Mouse (Mus musculus) intestine, embryonic 15.5 days (tissue): ENCODE results near the gene Il11. TPM values are rescaled to one million over a fixed set of nuclear protein-coding genes. Genes with fewer than 3 reads are reported as not detected.

Experiments used
- ATAC-seq: fragments of 200-750 bp; cut with Nextera tagmentation; 2 replicates; pipeline ENCODE4 v1.8.0; 2017; ENCODE audit warnings: moderate TSS enrichment, moderate library complexity
- H3K27ac ChIP-seq: fragments of 300-500 bp; sonication (generic); 2 replicates; pipeline ENCODE4 v1.5.1; 2015; ENCODE audit warnings: mild to moderate bottlenecking, inconsistent platforms
- H3K27me3 ChIP-seq: fragments of 300-500 bp; sonication (generic); replicated peaks from 2 replicates; pipeline ENCODE4 v1.6.1; 2015; ENCODE audit warnings: inconsistent platforms
- H3K36me3 ChIP-seq: fragments of 300-500 bp; sonication (generic); 2 replicates; pipeline ENCODE4 v1.6.1; 2015; ENCODE audit warnings: inconsistent platforms
- H3K4me1 ChIP-seq: fragments of 300-500 bp; sonication (generic); replicated peaks from 2 replicates; pipeline ENCODE4 v1.6.1; 2015; ENCODE audit warnings: inconsistent platforms
- H3K4me2 ChIP-seq: fragments of 300-500 bp; sonication (generic); replicated peaks from 2 replicates; pipeline ENCODE4 v1.6.1; 2015; ENCODE audit warnings: mild to moderate bottlenecking, inconsistent platforms
- H3K4me3 ChIP-seq: fragments of 300-500 bp; sonication (generic); replicated peaks from 2 replicates; pipeline ENCODE4 v1.5.1; 2015; ENCODE audit warnings: inconsistent platforms
- H3K9ac ChIP-seq: fragments of 300-500 bp; sonication (generic); 2 replicates; pipeline ENCODE4 v1.6.1; 2015; ENCODE audit warnings: inconsistent platforms
- H3K9me3 ChIP-seq: fragments of 300-500 bp; sonication (generic); 2 replicates; pipeline ENCODE4 v1.6.1; 2016; ENCODE audit warnings: inconsistent platforms
- WGBS: fragments of 180-500 bp; shearing (Covaris S2); methylation state at CpG from one replicate; pipeline ENCODE4 v1.1.7; 2015; 5-methylcytosine and 5-hydroxymethylcytosine counted together
- polyA plus RNA-seq: library from polyadenylated mRNA; unstranded; fragments of >200 nt; fragmentation: Nextera tagmentation; extraction: Ambion mirVana; gene quantifications from 2 replicates; pipeline ENCODE4 v1.2.1, GENCODE M21; 2015

Gene Il11
- polyA plus RNA-seq, 1 experiment from 2014 or later = 0.24 TPM

DNA sequence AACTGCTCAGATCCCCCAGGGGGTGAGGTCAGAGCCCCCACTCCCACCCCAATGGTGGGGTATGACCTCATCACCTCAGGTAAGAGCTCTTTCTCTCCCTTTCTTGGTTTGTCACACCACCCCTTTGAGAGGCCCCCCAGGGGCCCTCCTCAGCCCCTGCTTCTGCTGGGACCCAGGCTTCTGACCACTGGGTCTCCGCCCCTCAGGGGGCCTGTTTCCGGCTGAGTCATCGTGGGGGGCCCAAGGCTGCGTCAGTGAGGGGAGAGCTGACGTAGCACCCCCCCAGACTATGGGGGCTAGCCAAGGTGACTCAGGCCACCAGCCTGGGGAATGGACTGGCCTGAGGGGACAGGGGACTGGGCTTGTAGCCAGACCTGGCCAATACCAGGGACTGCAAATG lies 2.7 kb downstream of the Il11 start:
- peaks cover 40% of the 10 kb centered on the region for H3K27me3 ChIP-seq
- no peaks in the 10 kb centered on the region for H3K36me3 ChIP-seq
- no peak for ATAC-seq
- WGBS = 39% methylated on average over 5 of the region's 5 CpGs
- H3K9me3 ChIP-seq = no peaks in the 10 kb centered on the region
- peak overlapping the region; percentile 13; the same call in 1 of the 2 replicates for H3K9ac ChIP-seq
- peaks cover 20% of the 10 kb centered on the region for H3K4me1 ChIP-seq
- no peak overlapping the region for H3K27ac ChIP-seq
- no peak overlapping the region for H3K4me3 ChIP-seq
- H3K4me2 ChIP-seq = no peak overlapping the region

DNA sequence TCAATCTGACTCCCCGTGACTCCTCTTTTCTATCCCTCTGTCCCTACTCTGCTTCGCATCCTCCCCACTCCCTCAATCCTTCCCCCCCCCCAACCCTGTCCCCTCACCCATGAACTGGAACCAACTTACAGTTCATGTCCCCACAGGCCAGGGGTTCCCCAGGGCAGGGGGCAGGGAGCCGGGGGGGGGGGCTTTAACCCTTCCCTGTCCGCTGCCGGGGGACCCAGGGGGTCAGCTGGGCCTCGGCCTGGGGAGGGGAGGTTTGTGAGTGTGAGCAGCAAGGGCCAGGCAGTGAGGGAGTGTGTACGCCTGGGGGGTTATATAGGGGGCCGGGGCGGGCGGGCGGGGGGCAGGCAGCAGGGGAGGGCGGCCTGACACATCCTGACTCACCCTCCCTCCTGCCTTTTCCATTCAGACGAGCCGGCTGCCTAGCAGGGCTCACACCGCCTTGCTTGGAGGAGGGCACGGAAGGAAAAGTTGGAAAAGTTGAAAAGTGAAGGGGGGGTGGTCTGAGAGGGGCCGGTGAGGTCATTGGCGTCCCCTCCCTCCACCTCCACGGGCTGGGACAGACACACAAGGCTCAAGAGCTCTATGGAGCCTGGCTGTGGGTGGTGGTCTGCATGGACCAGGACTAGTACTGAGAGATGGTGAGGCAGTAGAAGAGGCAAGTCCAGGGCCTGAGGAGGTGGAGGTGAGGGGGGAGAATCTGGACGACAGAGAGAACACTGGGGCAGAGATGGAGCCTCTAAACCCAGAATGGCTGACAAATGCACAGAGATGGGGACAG lies 4.6 kb downstream of the Il11 start:
- no peak for ATAC-seq
- 7% methylated on average over 19 of the region's 20 CpGs for WGBS
- Histone ChIP-seq H3K36me3 (no peaks in the 10 kb centered on the region), H3K4me3 (no peak overlapping the region), H3K9ac (no peak overlapping the region), H3K9me3 (no peaks in the 10 kb centered on the region), H3K27ac (no peak overlapping the region), H3K4me2 (peak overlapping the region; percentile 63; the same call in 1 of the 2 replicates), H3K27me3 (peaks cover 40% of the 10 kb centered on the region), H3K4me1 (peaks cover 20% of the 10 kb centered on the region)

DNA sequence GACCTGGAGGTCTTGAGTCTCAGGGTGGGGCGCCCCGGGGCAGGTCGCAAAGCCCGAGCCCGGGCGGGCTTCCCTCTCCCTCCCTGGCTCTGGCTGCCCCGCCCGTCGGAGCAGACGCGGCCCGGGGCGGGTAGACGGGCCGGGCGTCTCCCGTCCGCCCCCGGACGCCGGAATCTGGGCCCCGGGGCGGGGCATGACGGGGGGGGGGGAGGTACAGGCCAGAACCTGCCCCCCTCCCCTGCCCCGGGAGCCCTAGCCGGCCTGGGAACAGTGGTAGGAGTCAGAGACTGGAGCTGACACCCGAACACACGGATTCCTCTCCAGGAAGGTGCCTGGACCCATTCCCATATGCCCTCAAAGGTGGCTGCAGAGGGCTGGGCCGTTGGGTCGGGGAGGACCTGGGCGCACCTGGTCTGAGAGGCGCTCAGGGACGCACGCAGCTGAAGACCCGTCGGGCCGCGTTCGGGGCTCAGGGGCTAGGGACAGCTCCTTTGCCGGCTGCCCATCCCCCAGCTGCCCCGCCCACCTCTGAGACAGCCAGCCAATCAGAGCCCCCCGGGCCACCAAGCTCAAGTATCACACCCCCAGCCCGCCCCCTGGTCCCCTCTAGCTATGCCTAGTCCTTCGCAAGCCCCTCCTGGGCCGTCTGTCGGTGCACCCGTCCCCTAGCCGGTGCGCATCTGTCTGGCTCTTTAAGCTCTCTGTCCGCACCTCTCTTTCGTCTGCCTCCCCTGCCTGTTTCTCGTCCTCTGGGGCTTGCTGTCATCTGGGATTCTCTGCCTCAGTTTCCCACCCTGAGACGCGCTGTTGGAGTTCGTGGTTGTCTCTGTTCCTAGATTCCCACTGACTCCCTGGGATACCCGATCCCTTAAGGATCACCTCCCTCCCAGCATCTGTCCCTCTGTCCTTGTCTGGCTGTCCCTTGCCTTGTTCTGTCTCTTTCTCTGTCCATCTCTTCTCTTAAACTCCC lies 5.5 kb downstream of the Il11 start:
- Histone ChIP-seq H3K4me1 (peaks cover 20% of the 10 kb centered on the region), H3K9me3 (no peaks in the 10 kb centered on the region), H3K4me2 (peak overlapping the region; percentile 63), H3K27ac (no peak overlapping the region), H3K9ac (peak overlapping the region; percentile 33; the same call in 1 of the 2 replicates), H3K4me3 (peak overlapping the region; percentile 36), H3K27me3 (peaks cover 40% of the 10 kb centered on the region), H3K36me3 (no peaks in the 10 kb centered on the region)
- peak; percentile 69 for ATAC-seq
- WGBS = 1% methylated on average over 51 of the region's 56 CpGs

DNA sequence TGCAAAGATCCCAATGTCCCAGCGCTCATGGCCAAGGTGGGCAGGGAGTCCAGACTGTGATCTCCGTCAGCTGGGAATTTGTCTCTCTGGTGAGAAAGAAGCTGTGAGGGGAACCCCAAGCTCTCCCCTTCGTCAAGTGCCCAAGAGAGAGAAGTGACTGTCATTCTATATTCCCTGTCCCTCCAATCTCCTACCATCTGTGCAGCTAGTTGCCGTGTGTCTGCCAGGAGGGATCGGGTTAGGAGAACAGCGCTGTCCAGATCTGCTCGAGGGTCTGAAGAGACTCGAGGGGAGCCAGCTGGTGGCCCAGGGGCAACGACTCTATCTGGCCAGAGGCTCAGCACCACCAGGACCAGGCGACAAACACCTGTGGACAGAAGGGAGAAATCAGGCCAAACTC lies 6.5 kb downstream of the Il11 start:
- no peak for ATAC-seq
- H3K4me1 ChIP-seq = peaks cover 17% of the 10 kb centered on the region
- no peak overlapping the region for H3K4me3 ChIP-seq
- H3K4me2 ChIP-seq = no peak overlapping the region
- H3K27me3 ChIP-seq = peaks cover 40% of the 10 kb centered on the region
- WGBS = 55% methylated on average over 10 of the region's 10 CpGs
- no peak overlapping the region for H3K27ac ChIP-seq
- H3K9ac ChIP-seq = no peak overlapping the region
- H3K36me3 ChIP-seq = no peaks in the 10 kb centered on the region
- no peaks in the 10 kb centered on the region for H3K9me3 ChIP-seq

DNA sequence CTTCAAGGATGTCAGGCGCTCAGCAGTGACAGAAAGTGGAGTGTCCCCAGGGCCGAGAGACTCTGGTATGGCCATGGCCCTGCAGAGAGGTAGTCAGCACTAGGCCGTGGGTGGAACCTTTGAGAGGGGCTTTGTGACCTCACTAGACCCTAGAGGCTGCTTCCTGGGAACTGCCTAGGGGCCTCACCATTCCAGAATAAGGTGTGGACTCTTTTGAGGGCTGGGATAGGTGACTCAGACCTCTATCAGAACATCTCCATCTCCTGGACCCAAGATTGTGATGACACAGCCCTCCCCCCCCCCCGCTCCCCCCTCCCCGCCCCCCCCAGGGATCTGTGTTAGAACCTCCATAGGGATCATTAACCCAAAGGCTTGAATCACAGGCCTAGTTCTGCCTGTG lies 11.5 kb downstream of the Il11 start, which contains the start of gene Fam71e2:
Gene Fam71e2, minus strand, starts transcription at position 101 of the 400 bp plus-strand sequence.
- ATAC-seq = no peak
- H3K27ac ChIP-seq = no peak within 1 kb of the TSS
- no peak within 1 kb of the TSS for H3K4me3 ChIP-seq
- no peaks in the 10 kb centered on the region for H3K9me3 ChIP-seq
- no peaks in the 10 kb centered on the region for H3K4me1 ChIP-seq
- H3K27me3 ChIP-seq = peaks cover 11% of the 10 kb centered on the region
- H3K9ac ChIP-seq = no peak within 1 kb of the TSS
- no peaks in the 10 kb centered on the region for H3K36me3 ChIP-seq
- 67% methylated on average over 3 of the region's 5 CpGs for WGBS
- no peak within 1 kb of the TSS for H3K4me2 ChIP-seq

DNA sequence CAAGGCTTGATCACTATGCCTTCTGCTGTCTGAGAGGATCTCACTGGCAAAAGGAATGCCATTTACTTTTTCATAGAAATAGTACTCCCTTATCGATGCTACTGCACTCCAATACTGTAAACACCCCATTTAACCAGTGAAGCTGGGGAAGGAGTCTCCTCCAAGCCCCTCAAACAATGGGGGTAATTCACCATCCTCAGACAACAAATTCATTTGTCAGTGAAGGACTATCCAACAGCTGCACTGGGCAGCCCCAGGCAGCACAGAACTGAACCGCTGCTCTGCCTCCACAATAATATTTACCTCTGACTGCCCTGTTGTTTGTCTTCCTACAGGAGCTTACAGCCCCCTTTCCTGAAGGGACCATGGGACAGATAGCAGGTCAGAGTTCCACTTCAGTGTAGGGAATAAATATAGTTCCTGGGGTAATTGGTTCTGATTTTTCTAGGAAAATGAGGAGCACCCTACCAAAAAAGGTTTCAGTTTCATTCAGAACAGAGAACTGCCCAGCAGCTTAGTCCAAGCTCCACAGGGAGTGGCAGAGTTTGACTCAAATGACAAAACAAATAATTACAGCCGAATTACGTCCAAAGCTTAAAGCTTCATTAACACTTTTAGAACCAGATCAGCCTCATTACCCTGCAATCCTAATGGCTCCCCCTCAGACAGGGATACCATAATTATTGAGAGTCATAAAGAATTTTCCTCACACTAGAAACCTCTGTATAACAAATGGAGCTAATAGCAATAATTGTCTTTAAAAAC lies 17.5 kb downstream of the Il11 start:
- WGBS = 8% methylated on average over 4 of the region's 4 CpGs
- Histone ChIP-seq H3K9me3 (no peaks in the 10 kb centered on the region), H3K27me3 (no peaks in the 10 kb centered on the region), H3K4me3 (no peak overlapping the region), H3K9ac (no peak overlapping the region), H3K36me3 (no peaks in the 10 kb centered on the region), H3K27ac (no peak overlapping the region), H3K4me1 (no peaks in the 10 kb centered on the region), H3K4me2 (no peak overlapping the region)
- no peak for ATAC-seq

DNA sequence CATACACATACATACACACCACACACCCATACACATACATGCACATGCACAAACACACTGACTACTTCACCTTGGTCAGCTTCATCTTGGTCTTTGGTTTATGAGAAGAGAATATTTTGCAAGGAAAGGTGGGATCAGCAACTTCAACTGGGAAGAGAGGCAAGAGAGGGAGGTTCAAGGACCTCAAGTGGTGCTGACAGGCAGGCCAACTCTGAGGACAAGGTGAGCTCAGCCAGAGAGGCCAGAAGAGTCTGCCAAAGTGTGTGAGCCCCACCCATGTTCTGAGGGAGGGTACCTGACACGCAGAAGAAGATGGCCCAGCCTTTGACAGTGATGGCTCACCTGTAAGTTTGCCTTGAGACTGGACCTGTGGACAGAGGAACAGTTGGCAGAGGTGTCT lies 23.0 kb downstream of the Il11 start:
- Histone ChIP-seq H3K9me3 (no peaks in the 10 kb centered on the region), H3K27ac (no peak overlapping the region), H3K36me3 (no peaks in the 10 kb centered on the region), H3K9ac (no peak overlapping the region), H3K4me2 (no peak overlapping the region), H3K27me3 (no peaks in the 10 kb centered on the region), H3K4me3 (no peak overlapping the region), H3K4me1 (no peaks in the 10 kb centered on the region)
- 29% methylated on average over 1 of the region's 1 CpGs for WGBS
- ATAC-seq = no peak

DNA sequence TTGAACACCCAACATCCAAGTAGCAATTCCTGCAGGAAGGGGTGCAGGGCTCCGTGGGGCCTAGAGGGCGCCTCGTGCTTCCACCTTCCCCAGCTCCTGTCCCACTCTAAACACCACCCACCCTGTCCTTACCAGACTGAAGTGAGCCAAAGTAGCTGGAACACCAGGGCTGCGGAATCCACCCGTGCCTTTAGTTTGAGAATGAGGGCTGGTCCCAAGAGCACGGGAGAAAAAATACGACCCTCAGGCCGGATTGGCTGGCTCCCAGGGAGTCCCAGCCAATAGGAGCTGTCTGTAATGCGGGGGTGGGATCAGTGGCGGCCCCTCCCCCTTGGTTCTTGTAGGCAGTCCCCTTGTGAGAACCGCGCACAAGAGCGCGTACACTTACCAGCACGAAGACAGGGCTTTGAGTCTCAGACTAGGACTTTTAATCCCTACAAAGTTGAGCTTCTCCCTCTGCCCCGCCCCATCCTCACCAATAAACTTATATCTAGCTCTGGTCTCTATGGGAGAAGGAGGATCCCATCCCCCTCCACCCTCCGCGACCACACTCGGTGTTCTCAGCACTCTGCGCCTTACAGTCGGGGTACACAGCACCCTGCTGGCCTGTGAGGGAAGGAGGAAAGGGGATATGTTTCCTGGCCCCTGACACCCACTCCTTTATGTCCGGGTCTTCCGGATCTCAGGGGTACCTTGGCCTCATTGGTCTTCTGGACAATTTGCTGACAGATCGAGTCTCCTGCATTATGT lies 29.7 kb downstream of the Il11 start, which contains the start of gene Cox6b2:
Gene Cox6b2, minus strand, starts transcription at position 274 of the 750 bp plus-strand sequence.
- Histone ChIP-seq H3K27ac (peak within 1 kb of the TSS; percentile 48; the same call in 1 of the 2 replicates), H3K4me3 (peak within 1 kb of the TSS; percentile 40), H3K36me3 (0 out of 2 replicates have a peak, but pooled peaks cover 2% of the 10 kb centered on the region), H3K4me1 (peaks cover 14% of the 10 kb centered on the region), H3K27me3 (no peaks in the 10 kb centered on the region), H3K9me3 (no peaks in the 10 kb centered on the region), H3K4me2 (peak within 1 kb of the TSS; percentile 75), H3K9ac (peak within 1 kb of the TSS; percentile 41)
- 2% methylated on average over 24 of the region's 24 CpGs for WGBS
- peak; percentile 94 for ATAC-seq

DNA sequence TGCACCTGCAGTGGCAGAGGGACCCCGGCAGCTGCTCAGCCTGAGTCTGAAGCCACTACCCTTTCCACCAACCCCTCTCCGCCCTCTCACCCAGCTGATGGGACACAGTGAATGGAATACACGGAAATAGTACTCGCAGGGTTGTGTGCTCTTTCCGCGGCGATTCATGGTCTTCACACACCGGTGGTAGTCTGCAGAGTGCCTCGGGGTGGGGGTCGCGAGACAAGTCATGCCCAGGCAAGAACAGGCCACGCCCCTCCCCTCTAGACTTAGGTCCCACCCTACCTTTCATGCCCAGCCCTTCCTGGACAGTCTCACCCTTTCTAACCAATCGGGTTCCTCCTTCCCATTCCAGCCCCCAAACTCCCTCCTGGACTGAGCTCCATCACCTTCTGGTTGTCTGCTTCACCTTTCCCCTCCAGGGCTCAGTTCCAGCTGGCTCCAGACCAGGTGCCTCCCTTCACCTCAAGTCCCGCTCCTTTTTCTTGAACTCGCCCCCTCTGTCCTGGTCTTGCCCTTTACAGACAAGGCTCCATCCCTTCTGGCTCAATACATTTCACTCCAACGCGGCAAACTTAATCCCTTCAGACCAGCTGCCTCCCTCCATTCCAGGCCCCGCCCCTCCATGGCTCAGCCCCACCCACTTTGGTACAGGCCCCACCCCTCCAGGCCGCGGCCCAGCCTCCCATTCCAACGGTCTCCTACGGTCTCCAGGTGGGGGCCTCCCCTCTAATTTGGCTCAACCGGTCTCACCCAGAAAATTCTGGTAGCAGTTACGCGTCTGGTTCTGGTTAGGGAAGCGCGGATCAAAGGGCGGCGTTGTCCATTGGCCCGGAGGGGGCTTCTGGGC lies 30.5 kb downstream of the Il11 start:
- 3% methylated on average over 30 of the region's 30 CpGs for WGBS

DNA sequence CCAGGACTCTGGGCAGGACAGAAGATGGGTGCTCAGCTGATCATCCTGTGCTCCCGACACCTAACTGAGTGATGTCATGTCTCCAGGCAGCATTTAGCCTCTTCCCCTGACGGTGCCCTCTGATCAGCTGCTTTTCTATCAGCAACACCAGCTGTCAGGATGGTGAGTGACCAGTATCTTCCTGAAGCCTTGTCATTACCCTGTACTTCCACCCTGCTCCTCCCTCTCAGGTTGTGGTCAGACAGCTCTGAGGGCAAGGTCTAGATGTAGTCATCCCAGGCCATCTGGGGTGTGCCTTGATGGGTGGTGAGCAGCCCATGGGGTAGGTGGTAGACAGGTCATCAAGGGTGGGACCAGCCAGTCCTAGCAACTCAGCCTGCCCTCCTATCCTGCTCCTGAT lies 33.5 kb downstream of the Il11 start:
- Histone ChIP-seq H3K9ac (no peak overlapping the region), H3K4me2 (no peak overlapping the region), H3K36me3 (peaks cover 17% of the 10 kb centered on the region; the same call in 1 of the 2 replicates), H3K9me3 (no peaks in the 10 kb centered on the region), H3K27ac (no peak overlapping the region), H3K4me3 (no peak overlapping the region), H3K27me3 (no peaks in the 10 kb centered on the region), H3K4me1 (peaks cover 14% of the 10 kb centered on the region)
- no peak for ATAC-seq
- 77% methylated on average over 2 of the region's 2 CpGs for WGBS

More for the DNA sequence above, 30.5 kb downstream of the Il11 start:
- ATAC-seq = peak; percentile 89
- Histone ChIP-seq H3K4me3 (peak overlapping the region; percentile 40), H3K27me3 (no peaks in the 10 kb centered on the region), H3K9me3 (no peaks in the 10 kb centered on the region), H3K9ac (peak overlapping the region; percentile 41; the same call in 1 of the 2 replicates), H3K36me3 (0 out of 2 replicates have a peak, but pooled peaks cover 2% of the 10 kb centered on the region), H3K4me1 (peaks cover 14% of the 10 kb centered on the region), H3K27ac (peak overlapping the region; percentile 48; the same call in 1 of the 2 replicates), H3K4me2 (peak overlapping the region; percentile 75)
